In genomic region chr12:100735156-100735555, GRCm38 (mm10) we compare ENCODE assay signal across 20 mouse cellular contexts. TPM values are rescaled to one million over a fixed set of nuclear protein-coding genes. Genes with fewer than 3 reads are reported as not detected.
DNase-seq lines count a peak whose midpoint lies in the region; ATAC-seq lines count a peak whose summit lies in the region.
"Had no signal": no experiment of that assay in that cellular context is flagged by ENCODE, and none has a peak within 500 bp of the region (broad histone marks: within the 10 kb centered on the region; RNA-seq: fewer than 3 reads in every experiment).

No protein-coding gene starts in this region.

- H3K4me2 ChIP-seq in kidney, embryonic 16.5 days (replicated peaks; ENCODE audit: low read depth, low read length): no peak overlapping the region
- H3K4me2 ChIP-seq: embryonic facial prominence, embryonic 15.5 days; forebrain, embryonic 15.5 days; hindbrain, embryonic 14.5 days had no signal

- 75% methylated on average over 5 of the region's 5 CpGs for WGBS in kidney, embryonic 16.5 days

- H3K9me3 ChIP-seq in kidney, embryonic 16.5 days (ENCODE audit: low read length): no peaks in the 10 kb centered on the region
- H3K9me3 ChIP-seq: embryonic facial prominence, embryonic 15.5 days; forebrain, embryonic 15.5 days; G1E; heart, embryonic 10.5 days had no signal

- H3K9ac ChIP-seq in kidney, embryonic 16.5 days (replicated peaks; ENCODE audit: low read length): no peak overlapping the region
- H3K9ac ChIP-seq: embryonic facial prominence, embryonic 15.5 days; forebrain, embryonic 15.5 days; hindbrain, embryonic 14.5 days had no signal

- DNase-seq in cerebellum, postnatal 10 days: no peak
- peak; percentile 36 for DNase-seq in cerebellum, adult 9-11 months
- DNase-seq in cerebellum, postnatal 4 days (ENCODE audit: low spot score in 2 of 2): no peak
- peak; percentile 12 for DNase-seq in MN1 (ENCODE audit: low spot score)
- DNase-seq in retina, embryonic 14.5 days (ENCODE audit: low spot score): peak; percentile 27
- DNase-seq: adrenal gland, postnatal 10 days; B cell, adult 2 months; embryo, embryonic 11 days; gastrocnemius, postnatal 36 days; heart, adult 18-20 months; heart, postnatal 10 days had no signal

- no peaks in the 10 kb centered on the region for H3K4me1 ChIP-seq in kidney, embryonic 16.5 days (ENCODE audit: insufficient read depth, low read length)
- H3K4me1 ChIP-seq: embryonic facial prominence, embryonic 15.5 days; heart, embryonic 10.5 days had no signal

- H3K4me3 ChIP-seq in kidney, embryonic 16.5 days (ENCODE audit: low read length): no peak overlapping the region
- H3K4me3 ChIP-seq: embryonic facial prominence, embryonic 15.5 days; forebrain, embryonic 15.5 days; heart, embryonic 10.5 days had no signal

- no peaks in the 10 kb centered on the region for H3K36me3 ChIP-seq in kidney, embryonic 16.5 days (ENCODE audit: insufficient read depth, low read length)
- H3K36me3 ChIP-seq: embryonic facial prominence, embryonic 15.5 days; forebrain, embryonic 15.5 days; G1E; heart, embryonic 10.5 days had no signal

- ATAC-seq in cerebellum, adult (ENCODE audit: insufficient number of reproducible peaks, low FRiP score, low TSS enrichment): peak; percentile 45; the same call in 1 of the 2 replicates
- no peak for ATAC-seq in kidney, embryonic 16.5 days (ENCODE audit: low FRiP score, low TSS enrichment)
- ATAC-seq: CD4-positive, CD25-positive, alpha-beta regulatory T cell, adult 4 months; forebrain, embryonic 15.5 days; intestine, embryonic 16.5 days had no signal

- H3K27ac ChIP-seq in kidney, embryonic 16.5 days (ENCODE audit: low read length): no peak overlapping the region
- H3K27ac ChIP-seq: embryonic facial prominence, embryonic 15.5 days; forebrain, embryonic 15.5 days; heart, embryonic 10.5 days; hindbrain, embryonic 14.5 days had no signal

- H3K27me3 ChIP-seq in kidney, embryonic 16.5 days (ENCODE audit: insufficient read depth, low read length): no peaks in the 10 kb centered on the region
- H3K27me3 ChIP-seq: embryonic facial prominence, embryonic 15.5 days; forebrain, embryonic 15.5 days had no signal

RNA-seq across cellular contexts. Expression of gene Rps6ka5, which starts 8.4 kb away (rescaled TPM):
- polyA plus RNA-seq in kidney, embryonic 16.5 days (2015; fragmentation: Nextera tagmentation; extraction: Ambion mirVana): 4.0 TPM in 2 replicates

RNA-seq across cellular contexts. Expression of gene Dglucy, which starts 43.7 kb away (rescaled TPM):
- polyA plus RNA-seq in kidney, embryonic 16.5 days (2015; fragmentation: Nextera tagmentation; extraction: Ambion mirVana): 3.9 and 4.1 TPM in 2 replicates

Comparison
In these comparisons a context has a peak if more than half of its experiments do, and no peak if none do; other contexts are left out.
1. DNase-seq: peak in cerebellum, adult 9-11 months (single experiment), MN1 (single experiment) and retina, embryonic 14.5 days (single experiment); none in cerebellum, postnatal 10 days (0 of 2) and cerebellum, postnatal 4 days (0 of 2).